Mouse (Mus musculus) heart, adult 9 months (tissue): ENCODE results near the gene Sel1l.
"Not testable (repeated sequence)": the region's sequence is repeated elsewhere in the genome, so short reads cannot be mapped to it uniquely, and the experiment has no call there.

Experiments
- DNase-seq, 2 experiments: peaks; one replicate each; pipeline ENCODE4 v3.0.0; 2022; ENCODE audit warnings: low spot score in 2 of 2

The Sel1l gene

GRCm38 (mm10) chr12:91818726-91819125 is 30.2 kb downstream of the Sel1l start:
- DNase-seq = no peak

- peak in 1 of 2 experiments; percentile 28 for DNase-seq
Observed at GRCm38 (mm10) chr12:91815990-91816389, 33.0 kb downstream of the Sel1l start.

- DNase-seq = no peak
Observed at GRCm38 (mm10) chr12:91815552-91815951, 33.4 kb downstream of the Sel1l start.

- DNase-seq = no peak
Observed at GRCm38 (mm10) chr12:91808911-91809310, 40.0 kb downstream of the Sel1l start.

DNA sequence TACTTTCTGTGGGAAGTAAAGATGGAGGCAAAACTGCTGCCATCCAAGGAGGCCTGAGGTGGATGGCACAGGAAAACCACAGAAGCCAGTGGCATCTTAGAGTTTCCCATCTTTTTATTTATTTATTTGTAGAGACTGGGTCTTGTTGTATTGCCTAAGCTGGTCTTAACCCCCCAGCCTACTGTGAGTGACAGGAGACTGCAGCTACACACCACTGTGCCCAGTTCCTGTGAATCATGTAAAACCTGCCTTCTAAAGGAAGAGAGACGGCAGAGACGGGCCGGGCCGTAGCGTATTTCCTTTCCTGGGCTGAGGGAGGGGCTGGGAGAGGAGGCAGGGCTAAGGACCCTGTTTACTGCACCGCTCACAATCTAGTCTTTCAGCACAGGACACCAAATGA is 41.2 kb downstream of the Sel1l start:
- no peak for DNase-seq

DNA sequence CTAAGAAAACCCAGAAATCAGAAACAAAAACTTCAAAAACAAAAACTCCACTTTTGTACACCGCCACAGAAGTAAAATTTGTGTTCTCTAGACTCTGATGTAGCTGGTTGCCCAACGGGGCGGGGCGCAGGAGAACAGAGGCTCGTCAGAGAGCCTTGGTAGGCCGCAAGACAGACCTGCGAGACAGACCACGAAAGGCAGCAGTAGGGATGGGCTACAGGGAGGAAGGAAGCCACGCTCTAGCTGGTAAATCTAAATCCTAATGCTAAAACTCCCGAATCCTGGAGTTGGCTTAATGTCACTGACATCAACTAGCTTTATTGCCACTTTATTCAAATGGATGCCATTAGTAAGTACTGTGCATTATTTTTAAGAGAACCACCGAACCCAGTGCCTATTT is 41.9 kb downstream of the Sel1l start:
- no peak for DNase-seq

GRCm38 (mm10) chr12:91804262-91804661 is 44.7 kb downstream of the Sel1l start:
- no peak for DNase-seq

- no peak for DNase-seq
Observed at GRCm38 (mm10) chr12:91803207-91803932, 45.6 kb downstream of the Sel1l start.

GRCm38 (mm10) chr12:91802586-91803206 is 46.3 kb downstream of the Sel1l start:
- DNase-seq = no peak

DNA sequence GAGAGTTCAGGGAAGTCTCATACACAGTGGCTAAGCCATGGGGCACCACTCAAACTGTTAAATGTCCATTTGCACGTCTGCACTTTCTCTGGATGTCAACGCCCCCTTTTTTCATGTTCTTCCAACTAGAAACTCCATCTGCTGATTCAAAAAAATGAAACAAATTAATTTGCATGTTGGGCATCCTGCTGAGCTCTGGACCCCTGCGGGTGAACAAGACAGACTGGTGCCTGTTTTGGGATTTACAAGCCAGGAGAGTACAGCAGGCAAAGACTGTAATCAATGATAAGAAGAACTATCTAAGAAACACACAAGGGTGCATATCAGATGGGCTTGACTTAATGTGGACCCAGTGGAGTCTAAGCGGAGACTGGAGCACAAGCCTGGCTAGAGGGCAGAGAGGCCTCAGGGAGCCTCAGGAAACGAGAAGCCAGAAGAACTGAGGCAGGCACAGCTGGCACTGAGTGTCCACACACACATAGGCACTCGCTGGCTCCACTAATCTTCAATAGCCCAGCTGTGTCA is 48.0 kb downstream of the Sel1l start:
- DNase-seq = no peak

- DNase-seq = no peak
Observed at GRCm38 (mm10) chr12:91799821-91800335, 49.1 kb downstream of the Sel1l start.

- no peak for DNase-seq
Observed at GRCm38 (mm10) chr12:91799379-91799773, 49.6 kb downstream of the Sel1l start.

- no peak for DNase-seq
Observed at GRCm38 (mm10) chr12:91798720-91799378, 50.1 kb downstream of the Sel1l start.

DNA sequence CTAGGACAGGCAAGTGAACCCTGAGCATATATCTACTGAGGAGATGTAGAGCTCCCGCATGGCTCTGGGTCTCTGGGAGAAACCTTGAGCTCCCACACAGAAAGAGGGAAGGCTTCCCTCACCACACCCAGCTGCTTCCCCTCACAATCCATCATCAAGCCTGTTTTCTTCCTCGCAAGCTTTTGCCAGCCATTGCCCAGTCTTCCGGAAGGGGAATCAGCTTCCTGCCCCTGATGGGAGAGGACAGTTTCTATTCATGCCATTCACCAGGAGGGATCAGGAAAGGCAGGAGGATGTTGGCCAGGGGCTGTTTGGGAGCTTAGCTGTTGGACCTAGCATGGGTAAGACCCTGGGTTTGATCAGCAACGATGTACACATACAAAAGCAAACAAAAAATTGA is 52.2 kb downstream of the Sel1l start:
- no peak for DNase-seq

GRCm38 (mm10) chr12:91793266-91793665 is 55.7 kb downstream of the Sel1l start:
- no peak for DNase-seq

- DNase-seq = no peak
Observed at GRCm38 (mm10) chr12:91791822-91792221, 57.1 kb downstream of the Sel1l start.

DNA sequence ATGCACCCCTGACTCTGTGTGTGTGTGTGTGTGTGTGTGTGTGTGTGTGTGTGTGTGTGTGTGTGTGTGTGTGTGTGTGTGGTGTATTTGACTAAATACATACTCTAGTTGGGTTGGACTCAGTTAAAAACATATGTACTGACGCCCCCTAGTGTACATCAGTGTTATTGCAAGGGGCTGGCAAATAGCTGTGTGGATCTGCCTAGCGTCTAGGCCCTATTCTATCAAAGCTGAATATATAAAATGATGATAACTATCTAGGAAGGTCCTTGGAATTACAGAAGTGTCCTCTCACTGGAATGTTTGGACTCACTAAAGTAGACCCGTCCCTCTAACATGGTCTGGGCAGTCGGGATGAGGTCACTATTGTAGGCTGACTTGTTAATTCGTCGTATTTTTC is 59.2 kb downstream of the Sel1l start:
- peak in 1 of 2 experiments; percentile 59 for DNase-seq

DNA sequence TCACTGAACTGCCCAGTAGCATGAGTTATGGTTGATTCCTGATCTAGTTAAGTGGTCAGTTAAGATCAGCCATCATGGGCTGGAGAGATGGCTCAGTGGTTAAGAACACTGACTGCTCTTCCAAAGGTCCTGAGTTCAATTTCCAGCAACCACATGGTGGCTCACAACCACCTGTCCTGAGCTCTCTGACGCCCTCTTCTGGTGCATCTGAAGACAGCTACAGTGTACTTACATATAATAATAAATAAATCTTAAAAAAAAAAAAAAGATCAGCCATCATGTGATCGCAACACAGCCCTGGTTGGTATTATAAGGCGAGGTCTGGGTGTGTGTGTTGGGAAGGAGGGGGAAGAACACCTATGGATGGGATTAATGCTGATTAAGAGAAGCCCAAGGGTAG is 60.5 kb downstream of the Sel1l start:
- not testable (repeated sequence) for DNase-seq

DNA sequence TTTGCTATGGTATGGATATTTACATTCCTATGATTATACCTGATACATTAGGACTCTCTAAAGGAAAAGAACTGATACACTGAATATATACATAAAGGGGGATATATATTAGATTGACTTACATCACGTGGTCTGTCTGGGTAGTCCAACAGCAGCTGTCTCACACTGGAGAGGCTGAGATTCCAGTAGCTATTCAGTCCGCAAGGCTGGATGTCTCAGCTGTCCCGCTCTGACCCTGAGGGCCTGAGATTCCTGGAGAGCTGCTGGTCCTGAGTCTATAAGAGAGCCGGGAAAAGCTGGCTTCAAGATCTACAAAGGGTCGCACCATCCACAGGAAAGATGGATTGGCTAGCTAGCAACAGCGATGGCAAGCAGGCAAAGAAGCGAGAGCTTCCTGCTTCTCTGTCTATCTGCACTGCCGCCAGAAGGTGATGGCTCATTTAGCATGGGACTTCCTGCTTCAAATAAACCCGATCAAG is 61.0 kb downstream of the Sel1l start, which contains the start of gene Ston2:
Gene Ston2 (minus strand): TSS at position 429 of the 479 bp plus-strand sequence.
- DNase-seq = no peak

DNA sequence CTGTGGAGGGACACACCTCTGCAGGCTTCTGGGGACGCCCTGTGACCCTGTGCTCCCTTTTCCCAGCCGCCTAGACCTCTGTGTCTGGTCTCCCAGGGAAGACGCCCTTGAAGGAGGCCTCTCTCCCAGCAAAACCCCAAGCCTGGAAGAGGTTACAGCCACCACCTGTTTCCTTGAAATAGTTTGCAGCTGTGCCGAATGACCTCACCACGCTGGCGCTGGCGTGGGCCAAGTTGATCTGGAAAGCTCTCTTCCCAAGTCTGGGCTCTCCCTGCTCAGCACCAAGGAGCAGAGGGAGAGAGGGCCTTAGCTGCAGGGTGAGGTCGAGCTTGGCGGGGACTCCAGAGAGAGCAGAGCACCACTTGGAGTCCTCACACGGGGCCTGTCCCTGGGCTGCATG is 62.6 kb downstream of the Sel1l start:
- peak; percentile 84 to 89 for DNase-seq

DNA sequence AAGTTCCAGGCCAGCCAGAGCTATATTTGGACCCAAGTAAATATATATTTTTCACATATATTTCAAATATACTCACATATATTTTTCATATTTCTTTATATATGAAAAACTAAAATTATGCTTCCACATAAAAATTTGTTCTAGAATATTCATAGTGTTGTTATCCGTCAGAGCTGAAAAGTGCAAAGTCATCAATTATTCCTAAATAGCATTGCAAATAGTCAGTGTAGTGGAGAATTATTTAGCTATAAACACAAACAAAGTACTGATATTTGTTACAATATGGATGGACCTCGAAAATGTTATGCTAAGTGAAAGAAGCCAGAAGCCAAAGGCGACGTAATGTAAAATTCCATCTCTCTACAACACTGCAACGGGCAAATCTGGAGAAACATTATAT is 67.5 kb downstream of the Sel1l start:
- DNase-seq = no peak

DNA sequence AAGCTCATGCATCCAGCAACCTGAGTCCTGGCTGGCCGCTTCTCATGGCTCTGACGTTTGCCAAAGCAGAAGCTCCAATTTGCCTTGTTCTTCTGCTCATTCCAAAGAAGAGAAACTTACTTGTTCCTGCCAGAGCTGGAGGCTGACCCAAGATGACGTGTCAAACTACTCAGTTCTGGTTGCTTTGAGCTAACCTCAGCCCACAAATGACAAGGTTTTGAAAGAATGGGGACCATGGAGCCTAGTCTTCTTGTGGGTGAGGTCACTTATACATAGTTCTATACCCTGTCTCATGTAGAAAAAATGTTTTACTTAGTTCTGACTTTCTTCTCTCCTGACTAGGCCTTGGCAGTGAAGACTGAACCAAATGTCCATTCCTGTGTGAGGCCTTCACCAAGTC is 68.4 kb downstream of the Sel1l start:
- no peak for DNase-seq
